Mouse (Mus musculus) testis, adult 2 months (tissue): ENCODE results near the gene Ankrd53. TPM values are rescaled to one million over a fixed set of nuclear protein-coding genes. Genes with fewer than 3 reads are reported as not detected.

ENCODE experiments used
- H3K27ac ChIP-seq: fragments of 200-500 bp; 2 replicates; pipeline ENCODE4 v1.5.1; 2012; ENCODE audit warnings: low read depth, low read length; ENCODE audit not compliant: control insufficient read depth, insufficient read depth
- H3K27me3 ChIP-seq: fragments of 200-500 bp; 2 replicates; pipeline ENCODE4 v1.6.1; 2012; ENCODE audit warnings: mild to moderate bottlenecking, low read length, moderate library complexity; ENCODE audit not compliant: control insufficient read depth, insufficient read depth
- H3K36me3 ChIP-seq: fragments of 200-500 bp; 2 replicates; pipeline ENCODE4 v1.6.1; 2012; ENCODE audit warnings: mild to moderate bottlenecking, low read length; ENCODE audit not compliant: control insufficient read depth, insufficient read depth
- H3K4me1 ChIP-seq: fragments of 200-500 bp; 2 replicates; pipeline ENCODE4 v1.6.1; 2012; ENCODE audit warnings: low read length; ENCODE audit not compliant: control insufficient read depth, insufficient read depth
- H3K4me3 ChIP-seq: fragments of 200-500 bp; 2 replicates; pipeline ENCODE4 v1.5.1; 2012; ENCODE audit warnings: low read depth, mild to moderate bottlenecking, low read length, moderate library complexity, mixed read lengths; ENCODE audit not compliant: control insufficient read depth
- CTCF ChIP-seq: fragments of 200-500 bp; IDR thresholded peaks from 2 replicates; pipeline ENCODE4 v1.5.1; 2012; ENCODE audit warnings: low read depth, mild to moderate bottlenecking, inconsistent platforms, low read length, moderate library complexity; ENCODE audit not compliant: control insufficient read depth, insufficient read depth, insufficient replicate concordance
- POLR2A ChIP-seq: fragments of 200-500 bp; IDR thresholded peaks from 2 replicates; pipeline ENCODE4 v1.6.1; 2012; ENCODE audit warnings: low read depth, mild to moderate bottlenecking, inconsistent platforms, low read length, moderate library complexity; ENCODE audit not compliant: control insufficient read depth
- polyA plus RNA-seq: library from polyadenylated mRNA; depleted of rRNA; stranded (reverse); fragments of >200 nt; gene quantifications from 2 replicates; pipeline ENCODE4 v1.2.3, GENCODE M21; 2012

Gene Ankrd53
- polyA plus RNA-seq, 1 experiment = 90.8 TPM

- Histone ChIP-seq H3K36me3 (no peaks in the 10 kb centered on the region), H3K27ac (no peak overlapping the region), H3K27me3 (no peaks in the 10 kb centered on the region), H3K4me1 (no peaks in the 10 kb centered on the region), H3K4me3 (no peak overlapping the region)
- TF ChIP-seq POLR2A (no peak), CTCF (no peak)
Observed at GRCm38 (mm10) chr6:83744126-83744525, 18.3 kb upstream of the Ankrd53 start.

- Histone ChIP-seq H3K27ac (no peak overlapping the region), H3K36me3 (no peaks in the 10 kb centered on the region), H3K4me1 (no peaks in the 10 kb centered on the region), H3K27me3 (no peaks in the 10 kb centered on the region), H3K4me3 (no peak overlapping the region)
- TF ChIP-seq POLR2A = no peak
- TF ChIP-seq CTCF = no peak
Observed at GRCm38 (mm10) chr6:83744557-83744956, 17.9 kb upstream of the Ankrd53 start.

DNA sequence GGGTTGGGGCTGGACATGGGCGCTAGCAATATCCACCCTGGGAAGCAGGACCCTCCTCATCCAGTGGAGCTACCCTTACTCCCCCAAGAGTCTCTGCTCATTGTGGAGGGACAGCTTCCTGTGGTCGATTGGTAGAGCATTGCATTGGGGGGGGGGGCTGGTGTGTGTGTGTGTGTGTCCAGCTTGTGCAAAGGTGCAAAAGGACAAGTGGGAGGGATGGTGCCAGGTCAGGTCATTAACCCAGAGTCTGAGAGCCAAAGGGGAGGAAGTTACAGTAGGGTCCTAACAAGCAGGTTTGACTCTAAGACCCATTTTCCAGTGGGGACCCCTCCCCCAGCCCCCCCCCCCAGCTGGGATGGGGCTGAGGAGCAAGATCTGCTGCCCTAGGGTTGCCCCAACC, 17.0 kb upstream of the Ankrd53 start:
- no peak overlapping the region for H3K4me3 ChIP-seq
- no peaks in the 10 kb centered on the region for H3K36me3 ChIP-seq
- no peaks in the 10 kb centered on the region for H3K4me1 ChIP-seq
- TF ChIP-seq POLR2A = no peak
- TF ChIP-seq CTCF = no peak
- no peak overlapping the region for H3K27ac ChIP-seq
- H3K27me3 ChIP-seq = no peaks in the 10 kb centered on the region

DNA sequence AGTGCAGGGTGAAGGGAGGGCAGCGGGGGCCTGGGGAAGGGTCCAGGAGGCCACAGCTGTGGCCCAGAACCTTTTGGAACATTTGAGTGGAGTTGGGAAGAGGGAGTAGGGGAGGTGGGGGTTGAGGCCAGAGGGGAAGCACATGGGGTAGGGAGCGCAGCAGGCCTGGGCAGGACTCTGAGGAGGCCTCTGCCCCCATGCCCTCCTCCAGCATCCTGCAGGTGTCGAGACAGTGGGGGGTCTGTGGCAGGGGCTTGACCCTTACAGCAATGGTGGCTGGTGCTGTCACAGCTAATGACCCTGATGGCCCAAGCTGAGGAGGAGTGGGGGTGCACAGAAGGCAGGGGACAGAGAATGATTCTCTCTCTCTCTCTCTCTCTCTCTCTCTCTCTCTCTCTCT, 13.2 kb upstream of the Ankrd53 start:
- no peak for TF ChIP-seq POLR2A
- no peak for TF ChIP-seq CTCF
- Histone ChIP-seq H3K27me3 (no peaks in the 10 kb centered on the region), H3K4me1 (peaks cover 6% of the 10 kb centered on the region), H3K27ac (no peak overlapping the region), H3K36me3 (no peaks in the 10 kb centered on the region), H3K4me3 (no peak overlapping the region)

DNA sequence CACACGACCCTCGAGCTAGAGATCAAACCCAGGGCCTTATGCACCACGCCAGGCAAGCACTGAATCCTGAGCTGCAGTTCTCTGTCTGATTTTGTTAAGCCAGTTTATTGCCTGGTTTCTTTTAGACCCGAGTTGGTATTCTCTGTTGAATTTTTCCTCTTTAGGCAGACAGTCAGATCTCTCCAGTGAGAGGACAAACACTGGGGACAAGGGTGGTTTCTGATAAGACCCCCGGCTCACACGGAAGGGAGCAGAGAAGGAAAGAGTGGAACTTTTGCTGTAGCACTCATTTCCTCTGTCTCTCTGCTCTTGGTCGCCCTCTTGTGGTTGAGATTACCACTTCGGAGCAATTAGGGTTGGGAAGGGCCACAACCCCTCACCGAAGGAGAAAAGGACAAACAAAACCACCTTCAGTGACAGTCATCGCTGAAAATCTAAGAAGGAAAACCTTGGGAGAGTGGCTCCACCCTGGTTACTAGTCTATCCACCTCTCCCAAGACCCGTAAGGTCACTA, 12.2 kb upstream of the Ankrd53 start:
- H3K4me1 ChIP-seq = peaks cover 8% of the 10 kb centered on the region
- no peak overlapping the region for H3K27ac ChIP-seq
- no peaks in the 10 kb centered on the region for H3K27me3 ChIP-seq
- H3K36me3 ChIP-seq = no peaks in the 10 kb centered on the region
- no peak overlapping the region for H3K4me3 ChIP-seq
- TF ChIP-seq POLR2A = no peak
- TF ChIP-seq CTCF = peak; percentile 57; the same call in 1 of the 2 replicates

DNA sequence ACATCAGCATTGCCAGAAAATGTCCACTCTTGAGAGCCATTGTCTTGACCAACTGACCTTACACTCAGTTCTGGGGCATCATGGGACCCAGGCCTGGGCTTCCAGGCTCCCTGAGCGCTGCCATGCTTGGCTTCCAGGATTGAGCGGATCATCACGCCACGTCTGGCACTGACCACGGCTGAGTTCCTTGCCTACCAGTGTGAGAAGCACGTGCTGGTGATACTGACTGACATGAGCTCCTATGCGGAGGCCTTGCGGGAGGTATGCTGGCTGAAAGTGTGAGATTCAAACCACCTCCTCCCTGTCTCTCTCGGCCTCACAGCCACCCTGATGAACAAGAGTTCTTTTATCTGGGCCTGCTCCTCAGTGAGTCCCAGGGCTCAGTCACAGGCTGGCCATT, 6.4 kb upstream of the Ankrd53 start:
- no peaks in the 10 kb centered on the region for H3K27me3 ChIP-seq
- TF ChIP-seq CTCF = no peak
- TF ChIP-seq POLR2A = no peak
- no peak overlapping the region for H3K27ac ChIP-seq
- H3K36me3 ChIP-seq = no peaks in the 10 kb centered on the region
- peaks cover 15% of the 10 kb centered on the region for H3K4me1 ChIP-seq
- no peak overlapping the region for H3K4me3 ChIP-seq

DNA sequence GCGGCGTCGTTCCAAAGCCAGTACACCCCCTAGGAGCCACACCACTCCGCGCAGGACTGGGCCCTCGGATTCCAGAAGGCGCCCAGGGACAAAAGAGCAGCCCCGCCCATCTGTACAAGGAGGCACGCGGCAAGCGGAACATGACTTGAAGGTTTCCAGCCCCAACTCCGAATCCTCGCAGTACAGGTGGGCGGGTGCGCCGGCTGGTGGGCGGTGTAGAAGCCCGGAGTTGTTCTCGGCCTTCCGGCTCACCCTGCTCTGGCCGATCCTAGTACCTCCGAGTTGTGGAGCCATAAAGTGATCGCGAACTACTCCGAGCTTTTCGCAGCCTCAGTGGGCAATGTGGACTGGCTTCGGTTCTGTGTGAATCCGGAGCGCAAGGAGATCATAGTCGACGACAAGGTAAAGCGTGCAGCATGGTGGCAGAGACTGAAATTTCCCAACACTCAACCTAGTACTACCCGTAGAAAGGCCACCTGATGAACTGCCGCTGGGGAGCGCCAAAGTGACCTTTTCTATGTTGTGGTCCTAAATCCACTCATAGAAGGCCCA, 512 bp downstream of the Ankrd53 start:
- TF ChIP-seq POLR2A (no peak), CTCF (no peak)
- Histone ChIP-seq H3K4me3 (peak overlapping the region; percentile 88), H3K36me3 (no peaks in the 10 kb centered on the region; the same call in 1 of the 2 replicates), H3K4me1 (peaks cover 27% of the 10 kb centered on the region), H3K27ac (peak overlapping the region; percentile 83), H3K27me3 (no peaks in the 10 kb centered on the region)
